Mouse (Mus musculus) heart, postnatal 0 days (tissue): ENCODE results near the gene Fubp1. TPM values are rescaled to one million over a fixed set of nuclear protein-coding genes. Genes with fewer than 3 reads are reported as not detected.

ENCODE experiments used
- ATAC-seq: fragments of 200-750 bp; cut with Nextera tagmentation; 2 replicates; pipeline ENCODE4 v1.8.0; 2017; ENCODE audit warnings: low read depth, moderate number of reproducible peaks, moderate library complexity; ENCODE audit not compliant: insufficient read depth
- DNase-seq: peaks from one replicate; pipeline ENCODE4 v3.0.0-alpha.2; 2016; ENCODE audit warnings: low spot score
- H3K27ac ChIP-seq: fragments of 300-500 bp; sonication (generic); 2 replicates; pipeline ENCODE4 v1.5.1; 2014; ENCODE audit warnings: low read depth, mild to moderate bottlenecking
- H3K27me3 ChIP-seq: fragments of 300-500 bp; sonication (generic); 2 replicates; pipeline ENCODE4 v1.6.1; 2014; ENCODE audit warnings: low read length, mixed read lengths; ENCODE audit not compliant: control insufficient read depth, insufficient read depth
- H3K36me3 ChIP-seq: fragments of 300-500 bp; sonication (generic); replicated peaks from 2 replicates; pipeline ENCODE4 v1.6.1; 2014; ENCODE audit warnings: low read length, mixed read lengths; ENCODE audit not compliant: control insufficient read depth, insufficient read depth
- H3K4me1 ChIP-seq: fragments of 300-500 bp; sonication (generic); 2 replicates; pipeline ENCODE4 v1.6.1; 2014; ENCODE audit warnings: antibody characterized with exemption; ENCODE audit not compliant: control insufficient read depth, insufficient read depth
- H3K4me2 ChIP-seq: fragments of 300-500 bp; sonication (generic); 2 replicates; pipeline ENCODE4 v1.6.1; 2014; ENCODE audit warnings: low read depth, mild to moderate bottlenecking, low read length, moderate library complexity
- H3K4me3 ChIP-seq: fragments of 300-500 bp; sonication (generic); 2 replicates; pipeline ENCODE4 v1.5.1; 2014; ENCODE audit warnings: low read depth, low read length
- H3K9ac ChIP-seq: fragments of 300-500 bp; sonication (generic); replicated peaks from 2 replicates; pipeline ENCODE4 v1.6.1; 2014; ENCODE audit warnings: low read depth, low read length, mixed read lengths
- H3K9me3 ChIP-seq: fragments of 300-500 bp; sonication (generic); replicated peaks from 2 replicates; pipeline ENCODE4 v1.6.1; 2016; ENCODE audit warnings: low read length; ENCODE audit not compliant: control insufficient read depth
- CTCF ChIP-seq: IDR thresholded peaks from 2 replicates; pipeline ENCODE4 v1.5.1; 2016; ENCODE audit warnings: antibody characterized with exemption, control low read depth, low read depth
- EP300 ChIP-seq: IDR thresholded peaks from 2 replicates; pipeline ENCODE4 v1.6.1; 2016; ENCODE audit warnings: antibody characterized with exemption, low read depth
- whole genome bisulfite sequencing: fragments of 180-500 bp; shearing (Covaris S2); extraction: QIAGEN DNeasy Blood & Tissue Kit; methylation state at CpG from one replicate; pipeline ENCODE4 v1.1.7; 2014; 5-methylcytosine and 5-hydroxymethylcytosine counted together
- polyA plus RNA-seq: library from polyadenylated mRNA; unstranded; fragments of >200 nt; fragmentation: Nextera tagmentation; extraction: Ambion mirVana; gene quantifications from 2 replicates; pipeline ENCODE4 v1.2.1, GENCODE M21; 2015
- total RNA-seq: library from RNA; depleted of rRNA; stranded (reverse); fragments of >200 nt; gene quantifications from 2 replicates; pipeline ENCODE4 v1.2.3, GENCODE M21; 2014; ENCODE audit warnings: low replicate concordance

Fubp1 gene
- total and polyA plus RNA-seq, 2 experiments from 2014 or later: 71.2 to 72.9 TPM

- H3K4me2 ChIP-seq: peak within 1 kb of the TSS; percentile 91
- H3K27ac ChIP-seq: peak within 1 kb of the TSS; percentile 69
- WGBS: 21% methylated on average over 10 of the region's 10 CpGs
- H3K9me3 ChIP-seq: no peaks in the 10 kb centered on the region
- H3K4me1 ChIP-seq: peaks cover 14% of the 10 kb centered on the region
- no peak for TF ChIP-seq EP300
- no peak for TF ChIP-seq CTCF
- ATAC-seq (no peak), DNase-seq (no peak)
- H3K27me3 ChIP-seq: no peaks in the 10 kb centered on the region
- peak within 1 kb of the TSS; percentile 66 for H3K4me3 ChIP-seq
- no peaks in the 10 kb centered on the region for H3K36me3 ChIP-seq
- peak within 1 kb of the TSS; percentile 73 for H3K9ac ChIP-seq
These were observed 44.2 kb upstream of the Fubp1 start, which contains the start of gene Gipc2 for GRCm38 (mm10) chr3:152166099-152166423. TSS of gene Gipc2 (minus strand) at chr3:152166230.

DNA sequence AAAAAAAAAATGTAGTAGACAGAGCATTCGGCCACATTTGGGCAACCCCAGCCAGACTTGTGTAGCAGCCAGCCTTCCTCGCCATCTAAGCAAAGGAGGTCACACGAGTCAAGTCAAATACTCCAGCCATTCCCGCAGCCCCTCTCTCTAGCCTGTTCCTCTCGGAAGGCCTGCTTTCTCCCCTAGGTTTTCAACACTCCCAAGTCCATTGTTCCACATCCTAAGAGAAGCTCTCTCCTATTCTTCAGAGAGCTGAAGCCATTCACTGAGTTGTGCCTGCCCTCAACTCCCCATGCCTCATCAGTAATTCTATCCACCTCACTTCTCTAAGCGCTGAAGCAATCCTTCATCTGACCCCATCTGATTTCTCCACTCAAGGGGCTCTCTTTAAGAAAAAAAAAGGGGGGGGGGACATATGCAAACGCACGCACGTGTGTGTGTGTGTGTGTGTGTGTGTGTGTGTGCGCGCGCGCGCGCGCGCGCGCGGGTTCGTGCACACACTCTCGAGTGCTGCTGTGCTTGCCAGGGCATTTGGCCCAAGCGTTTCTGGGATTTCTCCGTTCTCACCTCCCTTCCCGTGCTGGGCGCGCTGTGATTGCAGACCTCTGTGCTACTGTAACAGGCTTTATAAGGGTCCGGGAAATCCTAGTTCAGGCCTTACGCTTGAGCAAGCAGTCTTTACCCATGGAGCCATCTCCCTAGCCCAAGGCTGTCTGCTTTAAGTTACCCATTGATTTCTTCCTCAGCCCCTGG is 43.3 kb upstream of the Fubp1 start:
- ATAC-seq (no peak), DNase-seq (peak; percentile 41)
- TF ChIP-seq CTCF (no peak), EP300 (no peak)
- H3K4me3 ChIP-seq: peak overlapping the region; percentile 66; the same call in 1 of the 2 replicates
- WGBS: 18% methylated on average over 29 of the region's 29 CpGs
- H3K36me3 ChIP-seq: no peaks in the 10 kb centered on the region
- no peaks in the 10 kb centered on the region for H3K9me3 ChIP-seq
- peak overlapping the region; percentile 48; the same call in 1 of the 2 replicates for H3K27ac ChIP-seq
- H3K9ac ChIP-seq: 0 out of 2 replicates have a peak overlapping the region, but pooled peaks have one; percentile 30
- no peaks in the 10 kb centered on the region for H3K27me3 ChIP-seq
- H3K4me2 ChIP-seq: peak overlapping the region; percentile 91
- peaks cover 8% of the 10 kb centered on the region; the same call in 1 of the 2 replicates for H3K4me1 ChIP-seq

DNA sequence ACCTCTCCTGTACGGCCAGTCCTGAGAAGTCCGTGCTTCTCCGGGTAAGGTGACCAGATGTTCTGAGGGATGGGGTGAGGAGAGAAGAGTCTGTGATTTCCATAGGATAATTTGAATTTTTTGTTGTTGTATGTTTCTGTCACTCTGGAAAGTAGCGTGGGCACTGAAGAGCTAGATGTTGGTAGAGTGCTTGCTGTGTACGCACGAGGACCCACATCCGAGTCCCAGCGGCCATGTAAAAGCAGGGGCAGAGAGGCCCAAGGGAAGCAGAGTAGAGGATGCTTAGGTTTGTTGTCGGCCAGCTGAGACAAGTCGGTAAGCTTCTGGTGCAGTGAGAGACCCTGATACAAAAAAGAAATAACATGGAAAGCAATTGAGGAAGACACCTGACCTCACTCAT is 42.2 kb upstream of the Fubp1 start:
- H3K27ac ChIP-seq: no peak overlapping the region
- no peak overlapping the region for H3K4me3 ChIP-seq
- 95% methylated on average over 10 of the region's 10 CpGs for WGBS
- no peak overlapping the region for H3K4me2 ChIP-seq
- H3K27me3 ChIP-seq: no peaks in the 10 kb centered on the region
- H3K4me1 ChIP-seq: peaks cover 7% of the 10 kb centered on the region; the same call in 1 of the 2 replicates
- H3K9me3 ChIP-seq: no peaks in the 10 kb centered on the region
- H3K9ac ChIP-seq: no peak overlapping the region
- TF ChIP-seq CTCF: no peak
- TF ChIP-seq EP300: no peak
- no peak for DNase-seq
- no peaks in the 10 kb centered on the region for H3K36me3 ChIP-seq
- ATAC-seq: no peak

GRCm38 (mm10) chr3:152170407-152170806 is 39.8 kb upstream of the Fubp1 start:
- Histone ChIP-seq H3K4me1 (peaks cover 7% of the 10 kb centered on the region; the same call in 1 of the 2 replicates), H3K36me3 (no peaks in the 10 kb centered on the region), H3K27ac (no peak overlapping the region), H3K4me2 (no peak overlapping the region), H3K9me3 (no peaks in the 10 kb centered on the region), H3K4me3 (no peak overlapping the region), H3K27me3 (no peaks in the 10 kb centered on the region), H3K9ac (no peak overlapping the region)
- TF ChIP-seq CTCF (no peak), EP300 (no peak)
- ATAC-seq (no peak), DNase-seq (no peak)
- WGBS: 36% methylated on average over 1 of the region's 1 CpGs

- ATAC-seq: no peak
- no peak for DNase-seq
These were observed 39.0 kb upstream of the Fubp1 start for GRCm38 (mm10) chr3:152171236-152171635.

More at GRCm38 (mm10) chr3:152171236-152171635, 39.0 kb upstream of the Fubp1 start:
- Histone ChIP-seq H3K27ac (no peak overlapping the region), H3K36me3 (no peaks in the 10 kb centered on the region), H3K9ac (no peak overlapping the region), H3K4me3 (no peak overlapping the region), H3K9me3 (no peaks in the 10 kb centered on the region), H3K4me2 (no peak overlapping the region), H3K4me1 (peaks cover 3% of the 10 kb centered on the region; the same call in 1 of the 2 replicates), H3K27me3 (no peaks in the 10 kb centered on the region)
- WGBS: 51% methylated on average over 2 of the region's 2 CpGs
- TF ChIP-seq CTCF (no peak), EP300 (no peak)
